Mouse (Mus musculus) liver, embryonic 14.5 days (tissue): ENCODE measurements around the gene Cep55.

ENCODE experiments used
- CTCF ChIP-seq: IDR thresholded peaks from 2 replicates; pipeline ENCODE4 v1.5.1; 2016; ENCODE audit warnings: antibody characterized with exemption, low read depth, control low read depth
- EP300 ChIP-seq: IDR thresholded peaks from 2 replicates; pipeline ENCODE4 v1.6.1; 2016; ENCODE audit warnings: antibody characterized with exemption, low read depth

GRCm38 (mm10) chr19:38107871-38108270 is 53.1 kb downstream of the Cep55 start:
- TF ChIP-seq CTCF: no peak
- TF ChIP-seq EP300: no peak
